Mouse (Mus musculus) cerebellum, adult 2 months (tissue): ENCODE measurements around the gene Ttyh3. TPM values are rescaled to one million over a fixed set of nuclear protein-coding genes. Genes with fewer than 3 reads are reported as not detected.
"Not testable (repeated sequence)": the region's sequence is repeated elsewhere in the genome, so short reads cannot be mapped to it uniquely, and the experiment has no call there.

Experiments
- DNase-seq, 2 experiments: peaks; one replicate each; pipeline ENCODE4 v3.0.0; 2021
- H3K27ac ChIP-seq: fragments of 200-500 bp; 2 replicates; pipeline ENCODE4 v1.5.1; 2012; ENCODE audit warnings: low read length, control low read depth, inconsistent platforms; ENCODE audit not compliant: insufficient read depth
- H3K27me3 ChIP-seq: fragments of 200-500 bp; 2 replicates; pipeline ENCODE4 v1.6.1; 2012; ENCODE audit warnings: inconsistent platforms, mild to moderate bottlenecking, low read length, moderate library complexity; ENCODE audit not compliant: control insufficient read depth, insufficient read depth
- H3K4me1 ChIP-seq: fragments of 200-500 bp; 2 replicates; pipeline ENCODE4 v1.6.1; 2011; ENCODE audit warnings: low read length; ENCODE audit not compliant: control insufficient read depth, insufficient read depth
- H3K4me3 ChIP-seq: fragments of 200-500 bp; replicated peaks from 2 replicates; pipeline ENCODE3; 2011; ENCODE audit warnings: mild to moderate bottlenecking, low read depth, low read length, control low read depth; ENCODE audit not compliant: insufficient read depth
- CTCF ChIP-seq: fragments of 200-500 bp; IDR thresholded peaks from 2 replicates; pipeline ENCODE4 v1.5.1; 2011; ENCODE audit warnings: low read depth, mild to moderate bottlenecking, control low read depth, low read length, moderate library complexity, borderline replicate concordance; ENCODE audit not compliant: insufficient read depth
- POLR2A ChIP-seq: fragments of 200-500 bp; IDR thresholded peaks from 2 replicates; pipeline ENCODE4 v1.6.1; 2011; ENCODE audit warnings: low read length, control low read depth, borderline replicate concordance; ENCODE audit not compliant: insufficient read depth
- WGBS: fragments of 180-500 bp; shearing (Covaris S2); methylation state at CpG from one replicate; pipeline ENCODE4 v1.1.7; 2018; 5-methylcytosine and 5-hydroxymethylcytosine counted together
- polyA plus RNA-seq: library from polyadenylated mRNA; depleted of rRNA; stranded (reverse); fragments of >200 nt; gene quantifications from 2 replicates; pipeline ENCODE4 v1.2.3, GENCODE M21; 2012

Ttyh3 gene
- polyA plus RNA-seq, 1 experiment, result 86.0 TPM

DNA sequence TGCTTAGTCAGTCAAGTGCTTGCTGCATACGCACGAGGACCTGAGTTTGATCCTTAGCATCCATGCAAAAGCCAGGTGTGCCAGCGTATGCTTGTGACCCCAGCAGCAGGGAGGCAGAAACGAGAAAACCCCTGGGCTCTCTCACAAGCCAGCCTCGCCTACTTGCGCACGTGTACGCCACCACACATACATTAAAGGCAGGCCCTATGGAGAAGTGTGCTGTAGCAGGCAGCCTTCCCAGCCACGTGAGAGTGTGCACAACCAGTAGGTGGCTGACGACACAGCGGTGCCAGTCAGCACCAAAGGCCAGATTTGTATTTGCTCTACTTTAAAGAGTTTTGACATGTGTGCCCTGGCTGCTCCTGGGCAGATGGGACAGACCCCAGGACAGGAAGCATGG is 26.8 kb upstream of the Ttyh3 start:
- no peak for TF ChIP-seq CTCF
- no peak for TF ChIP-seq POLR2A
- DNase-seq, result no peak
- no peaks in the 10 kb centered on the region for H3K4me1 ChIP-seq
- H3K27ac ChIP-seq, result no peak overlapping the region
- 86% methylated on average over 11 of the region's 11 CpGs for WGBS
- H3K27me3 ChIP-seq, result no peaks in the 10 kb centered on the region
- no peak overlapping the region for H3K4me3 ChIP-seq

DNA sequence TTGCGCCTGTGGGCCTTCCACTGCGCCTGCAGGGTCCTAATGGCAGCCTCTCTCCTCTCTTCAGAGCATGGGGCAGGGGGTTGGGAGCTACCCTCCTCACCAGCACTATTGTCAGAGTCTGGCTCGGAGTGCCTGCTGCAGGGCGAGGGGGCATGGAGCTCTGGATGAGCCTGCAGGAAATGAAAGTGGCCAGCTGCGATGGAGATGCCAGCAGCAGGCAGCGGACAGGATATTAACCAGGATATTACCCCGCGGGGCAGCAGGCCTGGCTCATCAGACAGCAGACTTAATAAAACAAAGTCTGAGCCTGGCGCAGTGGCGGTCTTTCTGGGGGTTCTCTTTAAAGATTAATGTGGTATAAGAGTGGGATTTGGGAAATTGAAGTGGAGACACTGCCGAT is 26.2 kb upstream of the Ttyh3 start:
- no peak overlapping the region for H3K27ac ChIP-seq
- TF ChIP-seq POLR2A (no peak), CTCF (no peak)
- no peak for DNase-seq
- no peak overlapping the region for H3K4me3 ChIP-seq
- 63% methylated on average over 11 of the region's 11 CpGs for WGBS
- no peaks in the 10 kb centered on the region for H3K27me3 ChIP-seq
- H3K4me1 ChIP-seq, result no peaks in the 10 kb centered on the region

DNA sequence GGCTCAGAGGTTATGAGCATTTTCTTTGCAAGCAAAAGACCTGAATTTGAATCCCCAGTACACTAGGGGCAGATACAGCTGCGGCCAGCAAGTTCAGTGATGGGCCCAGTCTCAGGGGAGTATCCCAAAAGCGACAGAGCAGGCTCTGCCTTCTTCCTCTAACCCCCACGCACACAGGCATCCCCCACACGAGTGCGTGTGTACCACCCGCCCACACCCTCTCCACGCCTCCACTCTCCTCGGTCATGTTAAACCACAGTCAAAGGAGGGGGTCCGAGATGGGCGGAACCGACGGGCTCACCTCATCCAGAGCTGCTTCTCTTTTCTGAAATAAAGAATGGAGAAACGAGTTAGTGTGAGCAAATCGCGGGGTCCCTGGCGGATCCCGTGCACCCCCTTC is 25.2 kb upstream of the Ttyh3 start:
- H3K27ac ChIP-seq, result no peak overlapping the region
- H3K27me3 ChIP-seq, result no peaks in the 10 kb centered on the region
- WGBS, result 86% methylated on average over 17 of the region's 17 CpGs
- DNase-seq, result no peak
- H3K4me3 ChIP-seq, result no peak overlapping the region
- TF ChIP-seq CTCF, result no peak
- no peak for TF ChIP-seq POLR2A
- no peaks in the 10 kb centered on the region for H3K4me1 ChIP-seq

GRCm38 (mm10) chr5:140672603-140673002 is 23.8 kb upstream of the Ttyh3 start:
- DNase-seq, H3K4me1 ChIP-seq, H3K4me3 ChIP-seq, H3K27ac ChIP-seq, H3K27me3 ChIP-seq: not testable (repeated sequence)
- 92% methylated on average over 6 of the region's 6 CpGs for WGBS

DNA sequence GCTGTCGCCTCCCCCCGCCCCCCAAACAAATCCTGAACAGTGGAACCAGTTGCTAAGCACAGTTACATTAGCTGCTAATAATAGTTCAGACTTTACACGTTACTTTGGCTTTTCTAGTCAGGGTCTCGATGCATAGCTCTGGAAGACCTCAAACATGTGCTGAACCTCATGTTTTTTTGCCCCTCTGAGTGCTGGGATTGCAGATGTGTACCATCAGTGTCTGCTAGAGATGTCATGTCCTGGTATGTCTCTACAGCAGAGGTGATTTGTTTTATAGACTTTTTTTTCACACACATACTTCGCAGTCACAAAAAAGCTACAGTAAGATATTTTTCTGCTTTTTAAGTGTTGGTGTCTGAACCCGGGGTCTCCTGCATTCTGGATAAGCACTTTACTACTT is 23.3 kb upstream of the Ttyh3 start:
- Histone ChIP-seq H3K4me1 (no peaks in the 10 kb centered on the region), H3K27me3 (no peaks in the 10 kb centered on the region), H3K4me3 (no peak overlapping the region), H3K27ac (no peak overlapping the region)
- TF ChIP-seq CTCF (no peak), POLR2A (no peak)
- DNase-seq, result no peak
- 93% methylated on average over 6 of the region's 6 CpGs for WGBS

DNA sequence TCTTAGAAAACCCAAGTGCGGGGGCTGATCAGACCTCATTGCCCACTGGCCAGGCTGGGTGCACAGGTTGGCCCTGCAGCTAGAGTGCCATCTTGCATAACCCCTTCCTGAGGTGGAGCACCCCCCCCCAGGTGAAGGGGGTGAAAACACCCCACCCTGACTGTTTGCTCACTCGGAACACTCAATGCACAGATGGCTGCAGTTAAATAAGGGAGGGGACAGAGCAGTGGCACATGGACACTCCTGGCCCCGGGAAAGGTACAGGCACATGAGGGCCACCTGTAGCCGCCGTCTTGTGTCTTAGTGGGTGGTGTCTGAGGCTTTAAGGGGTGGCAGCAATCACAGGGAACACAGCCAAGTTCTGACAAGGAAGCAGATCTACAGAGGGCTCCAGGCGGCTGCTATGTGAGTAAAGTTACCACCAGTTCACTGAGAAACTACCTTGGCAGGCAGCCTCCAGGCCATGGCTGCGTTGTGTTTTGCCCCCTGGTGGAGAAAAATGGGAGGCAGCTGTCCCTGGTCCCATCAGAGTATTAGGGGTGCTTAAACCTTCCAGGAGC is 14.9 kb upstream of the Ttyh3 start:
- Histone ChIP-seq H3K27me3 (no peaks in the 10 kb centered on the region), H3K4me1 (peaks cover 8% of the 10 kb centered on the region), H3K27ac (no peak overlapping the region), H3K4me3 (no peak overlapping the region)
- peak; percentile 41 to 57 for DNase-seq
- 27% methylated on average over 7 of the region's 7 CpGs for WGBS
- TF ChIP-seq CTCF (peak; percentile 59), POLR2A (no peak)

GRCm38 (mm10) chr5:140662741-140663592 is 14.1 kb upstream of the Ttyh3 start:
- Histone ChIP-seq H3K27ac (no peak overlapping the region), H3K4me3 (no peak overlapping the region), H3K4me1 (peaks cover 8% of the 10 kb centered on the region), H3K27me3 (no peaks in the 10 kb centered on the region)
- WGBS, result 57% methylated on average over 17 of the region's 17 CpGs
- no peak for DNase-seq
- TF ChIP-seq CTCF (no peak), POLR2A (no peak)
